Mouse (Mus musculus) embryonic facial prominence, embryonic 13.5 days (tissue): ENCODE results near the gene Tmem132c. TPM values are rescaled to one million over a fixed set of nuclear protein-coding genes. Genes with fewer than 3 reads are reported as not detected.
A peak's percentile ranks its signal among the peaks of the same experiment; 100 is the strongest.

ENCODE experiments used
- ATAC-seq: fragments of 200-750 bp; cut with Nextera tagmentation; 2 replicates; pipeline ENCODE4 v1.8.0; 2017; ENCODE audit warnings: low read depth; ENCODE audit not compliant: insufficient number of reproducible peaks, insufficient read depth, low FRiP score, low TSS enrichment
- H3K27ac ChIP-seq: fragments of 300-500 bp; sonication (generic); 2 replicates; pipeline ENCODE4 v1.5.1; 2015; ENCODE audit warnings: moderate library complexity, mild to moderate bottlenecking, inconsistent platforms
- H3K27me3 ChIP-seq: fragments of 300-500 bp; sonication (generic); 2 replicates; pipeline ENCODE4 v1.6.1; 2015; ENCODE audit warnings: mild to moderate bottlenecking, inconsistent platforms
- H3K36me3 ChIP-seq: fragments of 300-500 bp; sonication (generic); 2 replicates; pipeline ENCODE4 v1.6.1; 2015; ENCODE audit warnings: mild to moderate bottlenecking, inconsistent platforms
- H3K4me1 ChIP-seq: fragments of 300-500 bp; sonication (generic); 2 replicates; pipeline ENCODE4 v1.6.1; 2015; ENCODE audit warnings: inconsistent platforms
- H3K4me2 ChIP-seq: fragments of 300-500 bp; sonication (generic); 2 replicates; pipeline ENCODE4 v1.6.1; 2015; ENCODE audit warnings: moderate library complexity, mild to moderate bottlenecking, inconsistent platforms
- H3K4me3 ChIP-seq: fragments of 300-500 bp; sonication (generic); 2 replicates; pipeline ENCODE4 v1.5.1; 2015; ENCODE audit warnings: mild to moderate bottlenecking, inconsistent platforms
- H3K9ac ChIP-seq: fragments of 300-500 bp; sonication (generic); 2 replicates; pipeline ENCODE4 v1.6.1; 2015; ENCODE audit warnings: mild to moderate bottlenecking, inconsistent platforms
- H3K9me3 ChIP-seq: fragments of 300-500 bp; sonication (generic); 2 replicates; pipeline ENCODE4 v1.6.1; 2016; ENCODE audit warnings: inconsistent platforms
- WGBS: fragments of 180-500 bp; shearing (Covaris S2); methylation state at CpG from one replicate; pipeline ENCODE4 v1.1.7; 2015; ENCODE audit warnings: mixed read lengths; 5-methylcytosine and 5-hydroxymethylcytosine counted together
- polyA plus RNA-seq: library from polyadenylated mRNA; unstranded; fragments of >200 nt; fragmentation: Nextera tagmentation; extraction: Ambion mirVana; gene quantifications from 2 replicates; pipeline ENCODE4 v1.2.1, GENCODE M21; 2015

The Tmem132c gene
- polyA plus RNA-seq, 1 experiment from 2014 or later = 55.6 TPM

DNA sequence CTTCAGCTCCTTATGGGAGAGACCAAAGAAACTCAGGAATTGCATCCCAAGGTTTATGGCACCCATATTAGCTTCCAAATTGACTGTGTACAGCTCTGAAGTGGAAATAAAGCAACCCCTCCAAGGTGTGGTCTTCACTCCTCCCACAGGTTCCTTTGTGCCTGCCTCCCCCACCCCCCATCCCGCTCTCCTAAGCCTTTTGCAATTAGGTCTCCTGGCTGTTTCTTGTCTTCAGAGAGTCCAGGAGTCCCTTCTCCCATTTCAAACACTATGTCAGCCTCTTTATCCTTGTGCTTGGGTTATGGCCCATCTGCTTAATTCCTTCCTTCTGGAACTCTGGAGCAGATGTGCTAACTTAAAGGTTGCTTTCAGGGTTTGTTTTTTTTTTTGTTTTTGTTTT, 65.1 kb downstream of the Tmem132c start:
- WGBS = 4% methylated on average over 1 of the region's 1 CpGs
- Histone ChIP-seq H3K9ac (no peak overlapping the region), H3K4me1 (peaks cover 36% of the 10 kb centered on the region), H3K4me3 (no peak overlapping the region), H3K4me2 (no peak overlapping the region), H3K27ac (no peak overlapping the region), H3K9me3 (no peaks in the 10 kb centered on the region), H3K27me3 (no peaks in the 10 kb centered on the region), H3K36me3 (no peaks in the 10 kb centered on the region)
- no peak for ATAC-seq

GRCm38 (mm10) chr5:127310318-127311004, 68.9 kb downstream of the Tmem132c start:
- H3K9me3 ChIP-seq = no peaks in the 10 kb centered on the region
- H3K9ac ChIP-seq = no peak overlapping the region
- no peak for ATAC-seq
- WGBS = 11% methylated on average over 14 of the region's 14 CpGs
- H3K36me3 ChIP-seq = no peaks in the 10 kb centered on the region
- no peaks in the 10 kb centered on the region for H3K27me3 ChIP-seq
- peaks cover 43% of the 10 kb centered on the region for H3K4me1 ChIP-seq
- no peak overlapping the region for H3K4me2 ChIP-seq
- H3K4me3 ChIP-seq = no peak overlapping the region
- H3K27ac ChIP-seq = peak overlapping the region; percentile 48

GRCm38 (mm10) chr5:127311005-127311331, 69.4 kb downstream of the Tmem132c start:
- 47% methylated on average over 2 of the region's 2 CpGs for WGBS
- ATAC-seq = no peak
- no peak overlapping the region for H3K4me2 ChIP-seq

GRCm38 (mm10) chr5:127313634-127314033, 72.0 kb downstream of the Tmem132c start:
- H3K4me3 ChIP-seq = no peak overlapping the region
- no peaks in the 10 kb centered on the region for H3K9me3 ChIP-seq
- H3K4me2 ChIP-seq = no peak overlapping the region
- no peak for ATAC-seq
- 84% methylated on average over 2 of the region's 2 CpGs for WGBS
- no peaks in the 10 kb centered on the region for H3K27me3 ChIP-seq
- peaks cover 44% of the 10 kb centered on the region for H3K4me1 ChIP-seq
- no peak overlapping the region for H3K9ac ChIP-seq
- H3K27ac ChIP-seq = no peak overlapping the region
- H3K36me3 ChIP-seq = no peaks in the 10 kb centered on the region

More at GRCm38 (mm10) chr5:127311005-127311331, 69.4 kb downstream of the Tmem132c start:
- H3K4me3 ChIP-seq = no peak overlapping the region
- peaks cover 42% of the 10 kb centered on the region for H3K4me1 ChIP-seq
- H3K27ac ChIP-seq = peak overlapping the region; percentile 48; the same call in 1 of the 2 replicates
- no peaks in the 10 kb centered on the region for H3K9me3 ChIP-seq
- no peaks in the 10 kb centered on the region for H3K36me3 ChIP-seq
- no peak overlapping the region for H3K9ac ChIP-seq
- H3K27me3 ChIP-seq = no peaks in the 10 kb centered on the region

DNA sequence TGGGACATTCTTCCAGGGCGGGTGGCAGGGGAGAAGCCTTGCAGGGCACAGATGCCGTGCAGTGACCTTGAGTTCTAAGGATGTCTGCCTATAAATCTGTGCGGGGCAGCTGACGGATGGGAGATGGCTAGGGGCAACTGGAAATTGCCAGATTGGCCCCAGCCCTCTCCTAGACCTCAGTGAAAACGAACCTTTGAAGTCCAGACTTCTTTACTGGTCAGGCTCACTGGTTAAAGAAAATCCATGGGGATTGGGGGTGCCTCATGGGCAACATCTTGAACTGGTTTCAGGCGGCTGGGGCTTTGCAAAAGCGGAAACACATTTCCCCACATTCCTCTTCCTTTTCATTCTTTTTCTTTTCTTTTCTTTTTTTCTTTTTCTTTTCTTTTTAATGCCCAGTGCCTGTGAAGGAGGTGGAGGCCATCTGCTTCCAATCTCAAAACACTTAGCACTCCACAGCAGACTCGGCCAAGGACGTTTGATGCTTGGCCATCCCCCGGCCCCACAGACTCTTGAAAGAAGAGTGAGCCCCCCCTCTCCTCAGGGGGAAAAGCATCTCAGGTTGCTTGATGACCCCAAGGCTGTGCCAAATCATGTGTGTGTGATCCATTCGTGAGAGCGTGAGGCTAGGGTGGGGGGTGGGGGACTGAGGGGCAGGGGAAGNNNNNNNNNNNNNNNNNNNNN, 77.6 kb downstream of the Tmem132c start:
- Histone ChIP-seq H3K36me3 (no peaks in the 10 kb centered on the region), H3K4me3 (no peak overlapping the region), H3K27me3 (no peaks in the 10 kb centered on the region), H3K9me3 (no peaks in the 10 kb centered on the region), H3K9ac (no peak overlapping the region), H3K27ac (peak overlapping the region; percentile 86), H3K4me2 (peak overlapping the region; percentile 26), H3K4me1 (peaks cover 65% of the 10 kb centered on the region)
- 14% methylated on average over 12 of the region's 12 CpGs for WGBS
- ATAC-seq = no peak

- Histone ChIP-seq H3K27ac (peak overlapping the region; percentile 86; the same call in 1 of the 2 replicates), H3K9ac (no peak overlapping the region), H3K4me3 (no peak overlapping the region), H3K27me3 (no peaks in the 10 kb centered on the region), H3K4me1 (peaks cover 47% of the 10 kb centered on the region), H3K4me2 (peak overlapping the region; percentile 55; the same call in 1 of the 2 replicates), H3K36me3 (no peaks in the 10 kb centered on the region), H3K9me3 (no peaks in the 10 kb centered on the region)
- 41% methylated on average over 2 of the region's 2 CpGs for WGBS
- no peak for ATAC-seq
These were observed 83.0 kb downstream of the Tmem132c start for GRCm38 (mm10) chr5:127324645-127325044.

GRCm38 (mm10) chr5:127336048-127336907, 94.7 kb downstream of the Tmem132c start:
- 0 out of 2 replicates have a peak, but pooled peaks have one; percentile 54 for ATAC-seq
- 10% methylated on average over 15 of the region's 15 CpGs for WGBS
- Histone ChIP-seq H3K9ac (0 out of 2 replicates have a peak overlapping the region, but pooled peaks have one; percentile 36), H3K27me3 (no peaks in the 10 kb centered on the region), H3K4me1 (peaks cover 47% of the 10 kb centered on the region), H3K27ac (peak overlapping the region; percentile 69), H3K4me3 (peak overlapping the region; percentile 6; the same call in 1 of the 2 replicates), H3K9me3 (no peaks in the 10 kb centered on the region), H3K4me2 (peak overlapping the region; percentile 46), H3K36me3 (no peaks in the 10 kb centered on the region; the same call in 1 of the 2 replicates)

- H3K27ac ChIP-seq = peak overlapping the region; percentile 69
- 17% methylated on average over 5 of the region's 5 CpGs for WGBS
- no peaks in the 10 kb centered on the region for H3K27me3 ChIP-seq
- no peaks in the 10 kb centered on the region; the same call in 1 of the 2 replicates for H3K36me3 ChIP-seq
- no peaks in the 10 kb centered on the region for H3K9me3 ChIP-seq
- H3K4me2 ChIP-seq = peak overlapping the region; percentile 46
- no peak for ATAC-seq
- no peak overlapping the region for H3K9ac ChIP-seq
- H3K4me1 ChIP-seq = peaks cover 47% of the 10 kb centered on the region
- H3K4me3 ChIP-seq = no peak overlapping the region
These were observed 95.3 kb downstream of the Tmem132c start for GRCm38 (mm10) chr5:127336908-127337265.

DNA sequence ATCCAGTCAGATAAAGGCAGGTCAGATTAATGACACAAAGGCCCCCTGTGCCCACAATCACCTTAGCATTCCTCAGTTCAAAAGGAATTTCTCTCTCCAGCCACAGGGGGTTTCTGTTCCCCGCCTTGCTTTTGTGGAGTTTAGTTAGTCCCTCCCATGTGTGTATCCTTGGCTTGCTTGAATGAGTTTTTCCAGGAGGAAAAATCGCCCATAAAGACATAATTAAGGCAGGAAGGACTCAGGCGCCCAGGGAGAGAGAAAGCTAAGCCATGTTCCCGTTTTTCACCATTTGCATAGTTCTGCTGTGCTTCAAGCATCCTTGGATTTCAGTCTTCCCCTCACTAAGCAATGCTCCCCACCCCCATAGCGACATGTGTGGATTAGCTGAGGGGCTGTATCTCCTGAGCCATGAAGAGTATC, 97.4 kb downstream of the Tmem132c start:
- Histone ChIP-seq H3K4me2 (peak overlapping the region; percentile 21; the same call in 1 of the 2 replicates), H3K4me1 (peaks cover 47% of the 10 kb centered on the region), H3K27ac (peak overlapping the region; percentile 41; the same call in 1 of the 2 replicates), H3K4me3 (no peak overlapping the region), H3K9ac (no peak overlapping the region), H3K36me3 (no peaks in the 10 kb centered on the region; the same call in 1 of the 2 replicates), H3K27me3 (no peaks in the 10 kb centered on the region), H3K9me3 (no peaks in the 10 kb centered on the region)
- ATAC-seq = no peak
- WGBS = 6% methylated on average over 5 of the region's 5 CpGs

- H3K9me3 ChIP-seq = no peaks in the 10 kb centered on the region
- no peak overlapping the region for H3K4me3 ChIP-seq
- H3K27ac ChIP-seq = no peak overlapping the region
These were observed 99.5 kb downstream of the Tmem132c start for GRCm38 (mm10) chr5:127341158-127341557.

GRCm38 (mm10) chr5:127344721-127345120, 103.1 kb downstream of the Tmem132c start:
- 49% methylated on average over 2 of the region's 2 CpGs for WGBS
- Histone ChIP-seq H3K4me3 (no peak overlapping the region), H3K9me3 (no peaks in the 10 kb centered on the region), H3K4me1 (peaks cover 37% of the 10 kb centered on the region), H3K27me3 (no peaks in the 10 kb centered on the region), H3K27ac (no peak overlapping the region), H3K9ac (no peak overlapping the region), H3K4me2 (no peak overlapping the region), H3K36me3 (no peaks in the 10 kb centered on the region)
- ATAC-seq = no peak

More at GRCm38 (mm10) chr5:127341158-127341557, 99.5 kb downstream of the Tmem132c start:
- WGBS = 27% methylated on average over 3 of the region's 3 CpGs
- Histone ChIP-seq H3K36me3 (no peaks in the 10 kb centered on the region), H3K4me2 (no peak overlapping the region), H3K27me3 (no peaks in the 10 kb centered on the region), H3K4me1 (peaks cover 42% of the 10 kb centered on the region), H3K9ac (no peak overlapping the region)
- no peak for ATAC-seq
